Mouse (Mus musculus) lung, postnatal 4 days (tissue): ENCODE results near the gene Slfn1.
"Not testable (repeated sequence)": the region's sequence is repeated elsewhere in the genome, so short reads cannot be mapped to it uniquely, and the experiment has no call there.

Experiments used
- DNase-seq, 2 experiments: peaks; one replicate each; pipeline ENCODE4 v3.0.0; 2021

Slfn1 gene

DNA sequence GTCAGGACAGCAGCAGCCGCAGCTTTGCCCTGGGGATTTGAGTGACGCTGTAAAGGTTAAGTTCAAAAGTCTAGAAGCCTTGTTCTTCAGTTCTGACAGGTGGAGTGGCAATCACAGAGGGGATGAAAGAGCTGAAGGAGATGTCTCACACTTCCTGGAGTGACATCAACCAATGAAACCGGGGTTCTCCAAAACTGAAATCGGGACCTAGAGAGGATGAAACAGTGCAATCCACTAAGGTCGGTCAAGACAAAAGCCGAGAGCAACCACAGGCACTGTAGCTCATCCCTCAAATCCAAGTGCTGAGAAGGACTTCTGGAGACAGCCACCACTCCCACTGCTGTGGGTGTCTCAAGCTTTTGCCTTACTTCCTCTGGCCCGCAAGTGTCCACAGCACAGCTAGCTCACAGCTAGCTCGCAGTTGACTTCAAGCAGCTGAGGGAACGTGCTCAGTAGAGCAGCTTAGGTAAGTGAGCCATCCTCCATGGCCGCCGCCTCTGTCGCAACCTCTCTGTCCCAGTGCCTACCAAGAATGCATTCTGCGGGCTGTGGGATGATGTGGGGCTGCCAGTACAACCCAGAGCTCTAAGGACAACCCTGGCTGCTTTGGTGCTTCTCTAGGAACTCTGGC is at the start of gene Slfn1:
Slfn1 (plus strand) TSS at position 253 of the 631 bp plus-strand sequence.
- peak; percentile 9 to 25 for DNase-seq

DNA sequence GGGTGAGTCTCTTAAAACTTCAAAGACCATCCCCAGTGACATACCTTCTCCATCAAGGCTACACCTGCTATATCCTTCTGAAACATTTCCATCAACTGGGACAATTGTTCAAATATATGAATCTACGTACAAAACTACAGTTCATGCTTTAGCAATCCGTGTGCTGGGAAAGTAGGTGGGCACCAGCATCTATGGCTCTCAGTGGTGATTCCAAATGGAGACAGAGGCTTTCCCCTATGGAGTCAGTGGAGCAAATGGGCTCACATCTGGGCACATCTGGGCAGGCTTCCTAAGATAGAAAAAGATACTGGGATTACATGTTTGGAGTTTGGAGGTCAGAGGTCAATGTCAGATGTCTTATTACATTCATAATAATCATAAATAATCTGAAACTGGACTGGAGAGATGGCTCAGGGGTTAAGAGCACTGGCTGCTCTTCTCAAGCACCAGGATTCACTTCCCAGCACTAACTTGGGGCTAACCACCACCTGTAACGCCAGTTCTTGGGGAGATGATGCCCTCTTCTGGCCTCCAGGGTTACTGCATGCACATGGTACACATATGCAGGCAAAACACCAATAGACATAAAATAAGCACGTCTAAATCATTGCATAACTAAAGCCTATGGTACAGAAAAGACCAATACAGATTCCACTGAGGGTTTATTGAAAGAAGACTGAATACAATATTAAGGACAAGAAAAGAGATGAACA is 48.5 kb upstream of the Slfn1 start:
- DNase-seq = peak in 1 of 2 experiments; percentile 13

DNA sequence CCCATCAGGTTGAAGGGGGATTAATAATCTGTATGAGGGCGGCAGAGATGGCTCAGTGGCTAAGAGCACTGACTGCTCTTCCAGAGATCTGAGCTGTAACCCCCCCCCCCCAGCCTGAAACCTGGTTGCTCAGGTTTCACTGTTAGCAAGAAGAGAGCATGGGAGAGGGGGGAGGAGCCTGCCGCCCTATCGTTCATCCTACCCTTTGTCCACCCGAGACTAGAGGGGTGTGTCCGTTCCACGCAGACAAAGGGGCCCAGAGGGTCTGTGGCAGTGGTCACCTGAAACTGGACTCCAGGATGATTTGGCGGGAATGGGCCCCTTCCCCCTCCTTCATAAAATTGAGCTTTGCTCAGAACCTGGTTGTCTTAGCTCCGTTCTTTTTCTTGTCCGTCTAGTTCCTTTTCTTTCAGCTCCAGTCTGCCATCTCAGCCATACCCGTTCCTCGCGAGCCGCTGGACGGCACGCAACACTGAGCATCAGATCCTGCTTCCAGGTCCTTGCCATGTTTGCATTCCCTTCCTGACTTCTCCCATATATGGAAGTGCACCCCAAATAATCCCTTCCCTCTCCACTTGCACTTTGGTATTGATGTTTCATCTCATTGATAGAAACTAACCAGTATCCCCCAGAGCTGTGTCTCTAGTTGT is 46.2 kb upstream of the Slfn1 start:
- DNase-seq = no peak

DNA sequence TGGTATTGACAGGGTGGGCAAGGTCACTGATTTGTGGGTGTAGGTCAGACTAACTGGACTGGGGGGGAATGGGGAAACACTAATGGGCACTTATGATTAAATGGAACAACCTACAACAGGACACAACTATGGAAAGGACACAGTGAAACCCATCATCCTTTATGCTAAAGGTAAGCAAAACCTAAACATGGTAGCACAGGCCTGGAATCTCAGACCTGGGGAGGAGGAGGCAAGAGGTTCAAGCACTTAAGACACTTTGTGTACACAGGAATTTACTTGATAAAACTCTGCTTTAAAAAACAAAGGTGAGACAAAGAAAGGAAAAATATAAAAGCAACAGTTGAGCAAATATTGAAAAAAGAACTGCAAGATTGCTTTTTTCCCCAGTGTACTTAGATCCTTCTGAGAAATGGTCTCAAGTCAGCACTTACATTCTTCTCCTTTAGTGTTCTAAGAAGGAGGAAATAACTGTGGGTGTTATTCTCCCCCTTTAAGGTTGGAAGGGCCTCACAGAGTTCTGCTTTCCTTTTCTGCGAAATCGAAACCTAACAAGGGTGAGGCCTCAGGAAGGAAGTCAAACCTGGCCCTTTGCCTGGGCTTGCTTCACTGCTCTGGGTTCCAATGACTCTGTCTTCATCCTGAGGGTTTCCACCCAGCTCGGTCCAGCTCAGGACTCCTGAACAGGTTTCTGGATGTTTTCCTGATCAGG is 38.8 kb upstream of the Slfn1 start:
- peak; percentile 84 to 86 for DNase-seq

DNA sequence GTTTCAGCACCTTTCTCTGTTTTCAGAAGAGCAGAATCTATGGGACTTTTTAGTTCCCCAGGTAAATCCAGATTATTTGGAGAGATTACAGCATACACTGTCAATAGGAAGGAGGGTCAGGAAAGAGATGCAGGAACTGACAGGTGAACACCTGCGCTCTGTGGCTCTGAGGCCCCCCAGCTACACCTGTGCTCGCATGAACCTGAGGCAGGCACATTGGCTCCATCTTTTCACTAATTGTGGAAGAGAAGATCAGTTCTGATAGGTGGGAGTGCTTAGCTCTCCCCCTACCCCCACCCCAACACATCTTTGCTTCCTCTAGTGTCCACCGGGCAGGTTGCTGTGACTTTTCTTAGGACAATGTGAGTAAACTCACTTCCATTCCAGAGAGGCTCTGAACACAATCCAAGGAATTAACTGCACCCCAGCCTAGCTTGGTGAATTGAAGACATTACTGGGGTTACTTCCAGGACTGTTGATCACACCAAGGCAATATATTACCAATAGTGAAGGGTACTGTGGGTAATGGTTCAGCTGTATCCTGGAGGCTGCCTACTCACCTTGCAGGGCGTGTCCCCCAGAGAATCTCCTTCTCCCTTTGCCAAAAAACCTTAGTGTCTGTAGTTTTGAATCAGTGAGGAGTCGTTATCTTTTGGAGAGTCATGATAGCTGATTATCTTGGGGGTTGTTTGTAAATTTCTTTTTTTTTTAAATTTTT is 38.1 kb upstream of the Slfn1 start:
- no peak for DNase-seq

DNA sequence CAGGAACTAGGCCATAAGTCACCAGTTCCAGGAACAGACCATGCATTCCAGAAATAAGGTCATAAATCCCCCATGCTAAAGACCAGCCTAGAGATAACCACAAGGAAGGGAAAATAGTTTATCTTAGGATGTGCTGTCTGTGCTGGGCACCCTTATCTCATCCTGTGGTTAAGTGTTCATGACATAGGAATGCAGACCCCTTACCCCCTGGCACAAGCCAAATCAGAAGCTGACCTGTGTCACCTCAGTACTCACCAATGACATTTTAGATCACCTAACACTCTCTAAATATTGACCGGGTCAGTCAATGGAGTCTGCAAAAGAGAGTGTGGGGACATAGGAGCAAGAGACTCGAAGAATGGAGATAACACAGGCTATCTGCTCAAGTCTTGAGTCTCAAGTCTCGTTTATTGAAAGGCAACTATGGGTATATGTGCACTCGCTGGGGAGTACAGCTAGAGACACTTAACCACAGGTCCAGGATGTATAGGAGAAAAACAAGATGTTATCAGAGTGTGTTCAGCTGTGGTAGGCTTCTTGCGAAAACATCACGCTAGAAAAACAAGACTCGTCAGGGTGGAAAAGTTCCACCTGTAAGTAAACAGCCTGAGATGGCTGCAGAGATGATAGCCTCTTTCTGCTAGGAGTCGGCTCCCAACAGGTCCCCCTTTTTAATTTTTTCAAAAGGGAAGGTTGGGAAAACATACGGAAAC is 37.0 kb upstream of the Slfn1 start:
- DNase-seq = no peak

DNA sequence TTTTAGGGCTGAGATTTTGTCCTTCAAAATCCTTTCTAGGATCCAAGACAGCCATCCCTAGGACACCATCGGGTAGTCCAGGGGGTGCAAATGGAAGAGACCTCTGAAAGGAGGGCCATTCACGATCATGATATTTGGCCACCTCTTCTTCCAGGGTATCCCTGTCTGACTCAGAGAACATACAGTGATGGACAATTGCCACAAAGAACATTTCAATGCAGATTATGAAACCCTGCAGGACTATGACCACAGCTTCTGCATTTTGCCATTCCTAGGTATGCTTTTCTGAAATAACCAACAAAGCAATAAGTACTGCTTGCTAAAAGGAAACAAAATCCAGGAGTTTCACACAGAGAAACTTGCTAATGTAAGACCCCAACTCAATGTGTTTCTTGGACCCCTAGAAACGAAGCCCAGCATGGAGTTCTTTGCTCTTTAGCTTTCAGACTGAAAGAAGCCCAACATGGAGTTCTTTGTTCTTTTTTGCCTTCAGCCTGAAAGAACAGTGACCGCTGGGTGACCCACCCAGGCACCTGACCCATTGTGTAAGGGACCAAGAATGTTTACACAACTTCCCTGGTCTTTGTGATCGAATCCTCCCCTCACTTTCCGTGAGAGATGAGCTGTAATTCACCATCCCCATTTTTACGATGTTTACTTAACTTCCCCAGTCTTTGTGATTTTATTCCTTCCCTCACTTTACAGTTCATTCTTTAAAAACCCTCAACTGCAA is 33.7 kb upstream of the Slfn1 start:
- peak in 1 of 2 experiments; percentile 34 for DNase-seq

DNA sequence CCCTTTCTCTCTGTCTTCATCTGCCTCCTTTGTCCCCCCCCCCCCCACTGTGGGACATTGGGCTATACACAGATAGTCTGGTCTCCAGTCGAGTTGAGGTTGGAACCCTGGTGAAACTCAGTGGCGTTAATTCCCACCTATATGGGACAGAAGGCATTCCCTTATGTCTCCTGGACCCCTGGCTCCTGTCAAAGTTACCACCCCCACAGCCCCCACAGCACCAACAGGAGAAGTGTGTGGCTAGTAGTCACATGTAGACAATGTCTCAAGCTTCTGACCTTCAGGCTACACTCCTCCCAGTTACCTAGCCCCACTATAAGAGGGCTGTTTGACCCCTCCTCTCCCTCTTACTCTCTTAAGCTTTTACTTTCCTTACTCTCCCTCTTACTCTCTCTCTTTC is 32.5 kb upstream of the Slfn1 start:
- DNase-seq = no peak

DNA sequence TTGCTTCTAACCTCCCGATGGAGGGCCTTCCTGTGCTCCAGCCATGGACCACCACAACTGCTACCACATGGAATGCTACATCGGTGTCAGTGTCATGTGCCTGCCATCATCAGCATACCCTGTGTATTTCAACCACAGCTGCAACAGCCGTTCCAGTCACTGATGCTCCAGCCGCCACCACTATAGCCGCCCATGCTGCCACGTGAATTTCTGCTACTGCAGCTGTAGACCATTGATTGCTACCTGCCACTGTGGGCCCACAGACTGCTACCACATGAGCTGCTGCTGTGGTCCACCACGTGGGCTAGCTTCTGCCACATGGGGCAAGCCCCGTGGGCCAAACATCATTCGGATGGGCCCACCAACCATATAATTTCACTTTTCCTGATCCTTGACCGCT is 31.9 kb upstream of the Slfn1 start:
- no peak for DNase-seq

DNA sequence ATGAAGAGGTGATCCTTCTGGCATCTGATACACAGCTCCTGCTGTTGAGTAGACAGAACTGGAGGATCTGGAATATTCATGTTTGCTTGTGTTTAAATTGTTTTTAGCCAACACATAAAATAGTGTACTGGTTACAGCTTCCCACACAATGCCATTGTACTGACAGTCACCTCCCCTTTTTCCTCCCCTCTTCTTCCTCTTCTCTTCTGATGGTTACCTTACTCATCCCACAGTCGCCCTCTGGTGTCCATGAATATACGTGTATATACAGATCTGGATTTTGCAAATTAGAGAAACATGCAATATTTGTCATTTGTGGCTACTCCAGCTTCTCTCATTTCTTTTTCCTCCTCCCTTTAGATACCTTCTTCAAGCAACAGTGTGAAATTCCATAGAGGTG is 1.5 kb upstream of the Slfn1 start:
- peak in 1 of 2 experiments; percentile 35 for DNase-seq

DNA sequence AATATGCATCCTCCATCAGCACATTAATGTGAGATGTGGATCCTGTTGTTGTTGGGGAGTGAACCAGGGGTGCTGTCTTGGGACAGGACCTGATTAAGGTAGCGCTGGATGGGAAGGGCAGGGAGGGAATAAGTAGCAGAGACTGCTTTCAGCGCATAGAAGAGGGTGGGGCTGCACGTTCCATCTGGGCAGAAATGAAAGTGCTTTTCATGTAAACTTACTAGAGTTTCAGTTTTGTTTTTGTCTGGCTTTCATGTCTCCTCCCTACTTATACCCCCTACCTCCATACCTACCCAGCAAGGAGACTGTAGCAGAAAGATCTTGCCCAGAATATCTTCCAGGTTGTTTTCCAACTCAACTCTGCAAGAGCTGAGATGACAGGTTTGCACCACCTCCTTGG is 1.4 kb downstream of the Slfn1 start:
- DNase-seq = peak in 1 of 2 experiments; percentile 4

DNA sequence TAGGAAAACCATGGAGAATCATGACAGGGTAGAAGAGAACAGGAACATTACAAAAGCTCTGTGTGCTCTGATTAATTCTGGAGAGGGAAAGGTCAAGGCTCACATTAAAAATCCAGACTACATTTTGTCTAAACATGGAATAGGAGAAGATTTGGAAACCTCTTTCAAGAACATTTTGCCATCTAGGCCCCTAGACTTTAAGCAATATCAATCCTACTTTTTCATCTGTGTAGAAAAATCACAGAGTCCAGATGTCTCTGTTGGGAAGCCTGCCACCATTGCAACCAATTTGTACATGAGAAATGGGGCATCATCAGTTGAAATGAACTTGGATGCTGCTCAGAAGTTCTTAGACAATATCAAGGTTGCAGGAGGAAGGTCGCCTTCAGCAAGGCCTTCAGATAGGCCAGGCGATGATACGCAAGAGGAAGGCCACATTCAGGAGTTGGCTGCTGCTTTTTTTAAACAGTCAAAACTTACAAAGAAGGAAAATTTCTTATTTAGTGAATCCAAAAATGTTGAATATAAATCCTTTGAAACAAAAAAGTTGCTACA is 4.6 kb downstream of the Slfn1 start:
- peak in 1 of 2 experiments; percentile 2 for DNase-seq

DNA sequence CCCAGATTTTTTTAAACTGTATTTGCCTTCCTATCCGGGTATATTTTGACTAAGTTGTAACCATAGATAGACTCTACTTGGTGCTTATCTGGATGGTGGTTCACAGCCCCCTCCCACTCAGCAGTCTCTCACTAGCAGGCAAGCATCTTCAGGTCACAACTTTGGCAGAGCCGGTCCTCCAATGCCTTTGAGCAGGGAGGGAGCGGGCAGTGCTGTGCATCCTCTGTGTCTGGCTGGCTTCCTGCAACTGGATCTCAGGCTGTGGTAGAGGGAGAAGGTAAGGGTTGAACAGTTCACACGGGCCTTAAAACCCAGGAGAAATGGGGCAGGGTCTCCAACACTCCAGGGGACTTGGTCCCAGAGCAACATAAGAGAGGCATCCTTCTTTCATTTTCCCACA is 6.5 kb downstream of the Slfn1 start:
- DNase-seq = peak in 1 of 2 experiments; percentile 1

DNA sequence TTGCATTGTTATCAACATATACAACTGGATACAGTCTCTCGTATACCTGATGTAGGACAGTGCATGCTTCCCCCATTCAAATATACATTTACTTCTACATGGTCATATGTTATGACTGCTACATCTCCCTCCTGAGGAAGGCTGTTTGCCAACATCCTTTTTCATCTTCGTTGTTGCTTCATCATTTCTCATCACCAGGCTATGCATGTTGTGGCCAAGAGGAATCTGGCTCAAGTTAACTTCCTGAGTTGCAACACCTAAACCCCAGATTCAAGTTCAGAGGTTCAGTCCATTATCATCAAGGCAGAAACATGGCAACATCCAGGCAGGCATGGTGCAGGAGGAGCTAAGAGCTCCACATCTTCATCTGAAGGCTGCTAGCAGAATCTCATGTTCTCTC is 8.3 kb downstream of the Slfn1 start:
- peak in 1 of 2 experiments; percentile 5 for DNase-seq

DNA sequence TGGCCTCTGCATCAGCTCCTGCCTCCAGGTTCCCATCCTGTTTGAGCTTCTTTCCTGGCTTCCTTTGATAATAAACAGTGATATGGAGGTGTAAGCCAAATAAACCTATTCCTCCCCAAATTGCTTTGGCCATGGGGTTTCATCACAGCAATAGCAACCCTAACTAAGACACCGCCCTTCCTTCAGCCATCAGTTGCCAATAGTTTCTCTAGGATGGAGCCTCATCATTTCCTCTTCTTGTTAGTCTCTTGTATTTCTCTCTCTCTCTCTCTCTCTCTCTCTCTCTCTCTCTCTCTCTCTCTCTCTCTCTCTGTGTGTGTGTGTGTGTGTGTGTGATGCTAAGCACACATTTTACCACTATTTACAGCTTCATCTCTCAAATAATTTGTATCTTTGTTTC is 9.0 kb downstream of the Slfn1 start:
- DNase-seq = not testable (repeated sequence)

DNA sequence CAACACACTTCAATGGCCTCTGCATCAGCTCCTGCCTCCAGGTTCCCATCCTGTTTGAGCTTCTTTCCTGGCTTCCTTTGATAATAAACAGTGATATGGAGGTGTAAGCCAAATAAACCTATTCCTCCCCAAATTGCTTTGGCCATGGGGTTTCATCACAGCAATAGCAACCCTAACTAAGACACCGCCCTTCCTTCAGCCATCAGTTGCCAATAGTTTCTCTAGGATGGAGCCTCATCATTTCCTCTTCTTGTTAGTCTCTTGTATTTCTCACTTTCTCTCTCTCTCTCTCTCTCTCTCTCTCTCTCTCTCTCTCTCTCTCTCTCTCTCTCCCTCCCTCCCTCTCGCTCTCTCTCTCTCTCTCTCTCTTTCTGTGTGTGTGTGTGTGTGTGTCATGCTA is 20.6 kb downstream of the Slfn1 start:
- not testable (repeated sequence) for DNase-seq

DNA sequence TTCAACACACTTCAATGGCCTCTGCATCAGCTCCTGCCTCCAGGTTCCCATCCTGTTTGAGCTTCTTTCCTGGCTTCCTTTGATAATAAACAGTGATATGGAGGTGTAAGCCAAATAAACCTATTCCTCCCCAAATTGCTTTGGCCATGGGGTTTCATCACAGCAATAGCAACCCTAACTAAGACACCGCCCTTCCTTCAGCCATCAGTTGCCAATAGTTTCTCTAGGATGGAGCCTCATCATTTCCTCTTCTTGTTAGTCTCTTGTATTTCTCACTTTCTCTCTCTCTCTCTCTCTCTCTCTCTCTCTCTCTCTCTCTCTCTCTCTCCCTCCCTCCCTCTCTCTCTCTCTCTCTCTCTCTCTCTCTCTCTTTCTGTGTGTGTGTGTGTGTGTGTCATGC is 32.3 kb downstream of the Slfn1 start:
- DNase-seq = not testable (repeated sequence)
